Mouse (Mus musculus): ENCODE measurements at regions not wholly inside any gene's neighbourhood (a gene's known extent, or its start where the extent isn't known, plus 50 kb on each side); places are given as distances from the start of the nearest gene placed in this dataset.

- CTCF ChIA-PET = interaction anchor here in 1 of 4 experiments (1.2 kb wide), 1 partner anchor 87 kb away, joined by 3 read pairs; no protein-coding TSS in a partner anchor
- POLR2A ChIA-PET = interaction anchor here in 2 of 4 experiments (0.6 to 1.0 kb wide), 2 partner anchors 184 to 221 kb away, joined by 5 read pairs; no protein-coding TSS in a partner anchor
Measured at GRCm38 (mm10) chr3:153045328-153045727, 63.3 kb upstream of the St6galnac5 start.

- ChIA-PET CTCF (interaction anchor here in 1 of 4 experiments (0.6 kb wide), 1 partner anchor 903 kb away, joined by 7 read pairs; no protein-coding TSS in a partner anchor), POLR2A (no interaction called here)
Measured at GRCm38 (mm10) chr3:153033980-153034379, 51.9 kb upstream of the St6galnac5 start.
